Comparison of ENCODE assay signal across 13 mouse cellular contexts in genomic region chr1:87847475-87848168, GRCm38 (mm10). TPM values are rescaled to one million over a fixed set of nuclear protein-coding genes. Genes with fewer than 3 reads are reported as not detected.
DNase-seq lines count a peak whose midpoint lies in the region; ATAC-seq and TF ChIP-seq lines count a peak whose summit lies in the region.
"Had no signal": no experiment of that assay in that cellular context is flagged by ENCODE, and none has a peak within 500 bp of the region (broad histone marks: within the 10 kb centered on the region; RNA-seq: fewer than 3 reads in every experiment).

No protein-coding gene starts in this region.

- 24% methylated on average over 4 of the region's 4 CpGs for WGBS in heart, postnatal 0 days
- WGBS in macrophage (ENCODE audit: missing documents) = 28% methylated on average over 3 of the region's 4 CpGs

- H3K36me3 ChIP-seq in heart, postnatal 0 days (replicated peaks; ENCODE audit: control insufficient read depth, insufficient read depth, low read length) = no peaks in the 10 kb centered on the region
- H3K36me3 ChIP-seq in macrophage (ENCODE audit: inconsistent target) = no peaks in the 10 kb centered on the region
- H3K36me3 ChIP-seq: kidney, embryonic 15.5 days; midbrain, embryonic 15.5 days; neural tube, embryonic 13.5 days had no signal

- no peak for TF ChIP-seq CTCF in heart, postnatal 0 days (IDR thresholded peaks at IDR 0.05; ENCODE audit: low read depth)
- no peak for TF ChIP-seq CTCF in cortical plate, adult 2 months (IDR thresholded peaks at IDR 0.05; ENCODE audit: extremely low read depth, insufficient read depth, low read length)

- no peaks in the 10 kb centered on the region for H3K9me3 ChIP-seq in heart, postnatal 0 days (replicated peaks; ENCODE audit: control insufficient read depth, low read length)
- H3K9me3 ChIP-seq: kidney, embryonic 15.5 days; midbrain, embryonic 15.5 days; neural tube, embryonic 13.5 days had no signal

- no peak for TF ChIP-seq POLR2A in cortical plate, adult 2 months (IDR thresholded peaks at IDR 0.05; ENCODE audit: extremely low read depth, insufficient read depth, low read length)

- ATAC-seq in heart, postnatal 0 days (ENCODE audit: insufficient read depth, low read depth) = no peak
- ATAC-seq: forebrain, embryonic 16.5 days; midbrain, embryonic 15.5 days had no signal

- H3K4me1 ChIP-seq in heart, postnatal 0 days (ENCODE audit: control insufficient read depth, insufficient read depth) = peaks cover 19% of the 10 kb centered on the region; the same call in 1 of the 2 replicates
- H3K4me1 ChIP-seq in cortical plate, adult 2 months (ENCODE audit: control insufficient read depth, insufficient read depth, low read length) = peaks cover 8% of the 10 kb centered on the region

- H3K79me2 ChIP-seq in macrophage (ENCODE audit: inconsistent target) = no peaks in the 10 kb centered on the region; the same call in 1 of the 2 replicates

- no peak for TF ChIP-seq EP300 in heart, postnatal 0 days (IDR thresholded peaks at IDR 0.05; ENCODE audit: low read depth)

- H3K9ac ChIP-seq in heart, postnatal 0 days (replicated peaks; ENCODE audit: low read depth, low read length) = no peak overlapping the region
- H3K9ac ChIP-seq: kidney, embryonic 15.5 days; midbrain, embryonic 15.5 days had no signal

- H3K27ac ChIP-seq in heart, postnatal 0 days (ENCODE audit: low read depth) = peak overlapping the region; percentile 62; the same call in 1 of the 2 replicates
- H3K27ac ChIP-seq in cortical plate, adult 2 months (ENCODE audit: insufficient read depth, low read length) = 0 out of 2 replicates have a peak overlapping the region, but pooled peaks have one; percentile 5
- peak overlapping the region; percentile 97 for H3K27ac ChIP-seq in macrophage
- H3K27ac ChIP-seq: midbrain, embryonic 15.5 days had no signal

- H3K4me2 ChIP-seq in heart, postnatal 0 days (ENCODE audit: low read depth, low read length) = no peak overlapping the region
- H3K4me2 ChIP-seq: kidney, embryonic 15.5 days; midbrain, embryonic 15.5 days; neural tube, embryonic 13.5 days had no signal

- no peak for DNase-seq in heart, postnatal 0 days (ENCODE audit: low spot score)
- no peak for DNase-seq in heart, adult 9 months (ENCODE audit: low spot score in 2 of 2)
- peak; percentile 69 for DNase-seq in 3T3-L1 (ENCODE audit: low read depth, low spot score)
- DNase-seq in right cerebral cortex, postnatal 25 days = no peak
- no peak for DNase-seq in lung, adult 18-20 months
- DNase-seq in spleen, postnatal 4 days (ENCODE audit: low spot score in 2 of 2) = no peak
- DNase-seq: cerebellum, postnatal 10 days had no signal

- no peaks in the 10 kb centered on the region for H3K27me3 ChIP-seq in heart, postnatal 0 days (ENCODE audit: control insufficient read depth, insufficient read depth, low read length)
- H3K27me3 ChIP-seq: kidney, embryonic 15.5 days; midbrain, embryonic 15.5 days; neural tube, embryonic 13.5 days had no signal

- H3K4me3 ChIP-seq in heart, postnatal 0 days (ENCODE audit: low read depth, low read length) = no peak overlapping the region
- no peak overlapping the region for H3K4me3 ChIP-seq in cortical plate, adult 2 months (ENCODE audit: insufficient read depth, low read length)
- H3K4me3 ChIP-seq in macrophage (ENCODE audit: inconsistent target) = no peak overlapping the region
- H3K4me3 ChIP-seq: kidney, embryonic 15.5 days; midbrain, embryonic 15.5 days; neural tube, embryonic 13.5 days had no signal

RNA-seq across cellular contexts. Expression of gene Dgkd, which starts 5.5 kb away (rescaled TPM):
- total RNA-seq in heart, postnatal 0 days (2014; rRNA removed; ENCODE audit: low replicate concordance) = 37.3 and 40.5 TPM in 2 replicates
- polyA plus RNA-seq in heart, postnatal 0 days (2015; fragmentation: Nextera tagmentation; extraction: Ambion mirVana) = 12.4 and 14.1 TPM in 2 replicates
- 53.3 and 61.4 TPM in 2 replicates for polyA plus RNA-seq in cortical plate, adult 2 months (2012; rRNA removed)
- 100 to 1,000 TPM in 20 of 26 experiments, 10 to 100 TPM in 6; 34.5 to 425 (median 135) TPM for total RNA-seq in macrophage (2018; cell fraction: chromatin; rRNA removed)
- total RNA-seq in macrophage (2018; cell fraction: cytosol; rRNA removed) = 10 to 100 TPM; 22.3 to 84.2 (median 40.3) TPM
- 100 to 1,000 TPM in 9 of 26 experiments, 10 to 100 TPM in 17; 36.1 to 233 (median 76.6) TPM for total RNA-seq in macrophage (2018; cell fraction: nucleus; rRNA removed)
- polyA plus RNA-seq in macrophage (2018) = 33.2 to 62.9 TPM (median 58.3 TPM) in 3 replicates

RNA-seq across cellular contexts. Expression of gene Sag, which starts 44.1 kb away (rescaled TPM):
- total RNA-seq in heart, postnatal 0 days (2014; rRNA removed; ENCODE audit: low replicate concordance) = 0.11 TPM in 1 of 2 replicates, not detected in the other
- polyA plus RNA-seq in heart, postnatal 0 days (2015; fragmentation: Nextera tagmentation; extraction: Ambion mirVana) = 0.31 and 0.40 TPM in 2 replicates
- polyA plus RNA-seq in cortical plate, adult 2 months (2012; rRNA removed) = 2.2 and 3.0 TPM in 2 replicates
- total RNA-seq in macrophage (2018; cell fraction: chromatin; rRNA removed) = 10 to 100 TPM in 16 of 26 experiments, 1 to 10 TPM in 9, under 1 TPM in 1; 0.96 to 24.1 (median 11.8) TPM
- under 1 TPM; 0.11 to 0.80 (median 0.37) TPM for total RNA-seq in macrophage (2018; cell fraction: cytosol; rRNA removed)
- 10 to 100 TPM in 1 of 26 experiments, 1 to 10 TPM in 24, under 1 TPM in 1; 0.35 to 12.0 (median 4.4) TPM for total RNA-seq in macrophage (2018; cell fraction: nucleus; rRNA removed)
- polyA plus RNA-seq in macrophage (2018) = 0.50 to 0.83 TPM (median 0.62 TPM) in 3 replicates

Comparison
In these comparisons a context has a peak if more than half of its experiments do, and no peak if none do; other contexts are left out.
1. H3K27ac ChIP-seq: peak in every context shown above with its lines; median percentile 97 in macrophage; 62 in heart, postnatal 0 days; 5 in cortical plate, adult 2 months.